Mouse (Mus musculus): Measurements from ENCODE around the gene Tfap2b. TPM values are rescaled to one million over a fixed set of nuclear protein-coding genes. Genes with fewer than 3 reads are reported as not detected.

The Tfap2b gene
- total RNA-seq (2023), result not detected

GRCm38 (mm10) chr1:19208641-19209358 is at the start of gene Tfap2b:
Gene Tfap2b (plus strand): TSS chr1:19208914.

Other genes starting within 250 kb of the Tfap2b start
- gene Tfap2d, start 105.9 kb upstream of the Tfap2b start, total RNA-seq (2023), result not detected